Mouse (Mus musculus) skeletal muscle tissue, adult 2 months (tissue): ENCODE data around the gene Eif4b.

ENCODE experiments used
- DNase-seq: peaks from one replicate; pipeline ENCODE4 v3.0.0-alpha.2; 2012; ENCODE audit warnings: low read depth, low spot score

The Eif4b gene

GRCm38 (mm10) chr15:102101672-102102541 lies 28.3 kb downstream of the Eif4b start:
- DNase-seq, result no peak

GRCm38 (mm10) chr15:102102548-102103121 lies 29.1 kb downstream of the Eif4b start:
- DNase-seq, result peak; percentile 89

GRCm38 (mm10) chr15:102103371-102103946 lies 29.9 kb downstream of the Eif4b start:
- peak; percentile 80 for DNase-seq

GRCm38 (mm10) chr15:102103947-102104555 lies 30.5 kb downstream of the Eif4b start:
- DNase-seq, result peak; percentile 99

GRCm38 (mm10) chr15:102105360-102105759 lies 31.8 kb downstream of the Eif4b start:
- peak; percentile 93 for DNase-seq

GRCm38 (mm10) chr15:102105764-102106730 lies 32.5 kb downstream of the Eif4b start:
- DNase-seq, result no peak

GRCm38 (mm10) chr15:102106754-102107456 lies 33.3 kb downstream of the Eif4b start:
- no peak for DNase-seq

GRCm38 (mm10) chr15:102107689-102108573 lies 34.4 kb downstream of the Eif4b start:
- no peak for DNase-seq

- no peak for DNase-seq
These were observed 35.3 kb downstream of the Eif4b start for GRCm38 (mm10) chr15:102108651-102109525.

GRCm38 (mm10) chr15:102110271-102110670 lies 36.7 kb downstream of the Eif4b start:
- DNase-seq, result no peak

GRCm38 (mm10) chr15:102110701-102111494 lies 37.3 kb downstream of the Eif4b start:
- no peak for DNase-seq

- DNase-seq, result no peak
These were observed 37.9 kb downstream of the Eif4b start for GRCm38 (mm10) chr15:102111495-102111829.

- DNase-seq, result no peak
These were observed 38.6 kb downstream of the Eif4b start for GRCm38 (mm10) chr15:102112181-102112580.

GRCm38 (mm10) chr15:102112827-102113226 lies 39.3 kb downstream of the Eif4b start:
- DNase-seq, result no peak

GRCm38 (mm10) chr15:102113674-102114073 lies 40.1 kb downstream of the Eif4b start:
- DNase-seq, result no peak

GRCm38 (mm10) chr15:102114651-102115260 lies 41.2 kb downstream of the Eif4b start:
- DNase-seq, result no peak

- no peak for DNase-seq
These were observed 42.2 kb downstream of the Eif4b start for GRCm38 (mm10) chr15:102115731-102116231.
